Mouse (Mus musculus) adrenal gland, adult (tissue): Measurements from ENCODE around the gene Saa4.
A peak's percentile ranks its signal among the peaks of the same experiment; 100 is the strongest.
"Not testable (repeated sequence)": the region's sequence is repeated elsewhere in the genome, so short reads cannot be mapped to it uniquely, and the experiment has no call there.

Experiments
- DNase-seq, 2 experiments: peaks; one replicate each; pipeline ENCODE4 v3.0.0; 2022 to 2023; ENCODE audit warnings: low spot score in 1 of 2; ENCODE audit not compliant: inconsistent age in 2 of 2

The Saa4 gene

DNA sequence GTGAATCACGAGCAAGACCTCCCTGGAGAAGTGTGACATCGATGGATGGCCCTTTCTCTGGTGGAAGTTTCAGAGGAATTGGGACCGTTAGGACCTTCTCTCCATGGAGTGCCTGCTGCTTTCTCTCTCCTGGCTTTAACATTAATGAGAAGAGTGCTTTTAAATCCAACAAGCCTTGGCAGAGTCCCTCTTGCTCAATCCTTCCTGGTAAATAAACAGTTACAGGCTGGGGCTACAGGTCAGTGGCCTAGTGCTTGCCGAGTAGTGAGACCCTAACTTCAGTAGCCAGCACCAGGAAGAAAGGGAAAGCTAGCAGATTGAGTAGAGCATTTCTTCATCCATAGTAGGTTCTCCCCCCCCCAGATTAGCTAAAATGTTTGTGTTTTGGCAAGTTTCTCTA, at the start of gene Saa4:
Saa4 (minus strand) TSS at position 146 of the 400 bp plus-strand sequence.
- no peak for DNase-seq

DNA sequence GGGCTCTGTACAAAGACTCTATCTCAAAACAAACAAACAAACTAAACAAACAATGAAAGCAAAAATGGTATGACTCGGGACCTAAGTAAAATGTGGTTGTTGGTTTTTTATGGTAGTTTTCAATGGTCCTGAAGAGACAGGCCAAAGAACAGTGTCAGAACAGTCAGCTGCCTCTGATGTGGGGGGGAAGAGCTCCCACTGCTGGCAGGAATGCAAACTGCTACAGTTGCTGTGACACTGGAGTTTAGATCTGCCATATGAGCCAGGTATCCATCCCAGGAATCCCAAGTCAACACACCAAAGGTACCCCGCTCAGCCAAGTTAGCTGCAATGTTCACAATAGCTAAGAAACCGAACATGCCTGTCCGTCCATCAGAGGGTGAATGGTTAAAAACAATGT, 38.3 kb upstream of the Saa4 start:
- DNase-seq: peak; percentile 48 to 74

DNA sequence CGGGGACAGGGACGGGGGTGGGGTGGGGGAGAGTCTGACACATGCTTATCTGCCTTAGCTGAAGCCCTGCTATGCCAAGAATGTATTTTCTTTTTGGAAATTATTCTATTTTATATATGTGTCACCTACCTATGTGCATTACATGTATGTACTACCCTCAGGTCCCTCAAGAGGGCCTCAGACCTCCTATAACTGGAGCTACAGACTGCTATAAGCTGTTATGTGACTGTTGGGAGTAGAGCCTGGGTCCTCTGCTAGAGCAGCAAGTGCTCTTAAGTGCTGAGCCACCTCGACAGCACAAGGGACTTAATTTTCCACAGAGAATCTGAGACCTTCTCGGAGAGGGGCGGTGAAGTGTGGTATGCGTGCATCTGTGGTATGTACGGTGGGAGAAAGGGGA, 36.0 kb upstream of the Saa4 start:
- DNase-seq: no peak

DNA sequence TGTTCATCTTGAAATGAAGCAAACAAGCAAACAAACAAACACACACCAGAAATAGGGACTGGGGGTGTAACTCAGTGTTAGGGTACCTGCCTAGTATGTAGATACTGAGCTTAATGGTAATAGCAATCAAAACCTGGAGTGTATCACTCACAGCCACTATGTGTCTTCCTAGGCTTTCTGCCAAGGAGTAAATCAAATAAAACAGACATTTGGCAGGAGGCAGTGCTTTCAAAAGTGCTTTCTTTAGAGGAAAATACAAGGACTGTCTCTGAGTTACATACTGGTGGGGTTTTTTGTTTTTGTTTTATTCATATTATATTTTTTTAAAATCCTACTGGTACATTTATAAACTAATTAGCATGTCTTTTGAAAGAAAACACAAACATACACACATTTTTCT, 35.0 kb upstream of the Saa4 start:
- DNase-seq: peak in 1 of 2 experiments; percentile 45

DNA sequence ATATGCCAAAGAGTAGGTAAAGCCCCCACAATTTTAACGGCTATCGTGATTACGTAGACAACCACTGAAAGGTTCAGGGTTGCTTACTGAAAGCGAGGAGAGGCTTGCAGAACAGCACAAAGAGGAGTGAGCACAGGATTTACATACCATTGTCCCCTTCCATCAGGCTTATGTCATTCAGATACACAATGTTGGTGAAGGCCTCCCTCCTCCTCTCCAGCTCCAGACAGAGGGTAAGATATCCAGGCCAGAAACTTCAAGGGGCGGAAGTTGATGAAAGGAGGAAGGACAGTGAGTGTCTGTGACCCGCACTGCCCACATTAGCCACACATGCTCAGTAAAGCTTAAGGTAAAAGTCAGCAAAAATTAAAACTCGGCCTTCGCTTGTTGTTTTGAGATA, 32.3 kb upstream of the Saa4 start:
- DNase-seq: no peak

DNA sequence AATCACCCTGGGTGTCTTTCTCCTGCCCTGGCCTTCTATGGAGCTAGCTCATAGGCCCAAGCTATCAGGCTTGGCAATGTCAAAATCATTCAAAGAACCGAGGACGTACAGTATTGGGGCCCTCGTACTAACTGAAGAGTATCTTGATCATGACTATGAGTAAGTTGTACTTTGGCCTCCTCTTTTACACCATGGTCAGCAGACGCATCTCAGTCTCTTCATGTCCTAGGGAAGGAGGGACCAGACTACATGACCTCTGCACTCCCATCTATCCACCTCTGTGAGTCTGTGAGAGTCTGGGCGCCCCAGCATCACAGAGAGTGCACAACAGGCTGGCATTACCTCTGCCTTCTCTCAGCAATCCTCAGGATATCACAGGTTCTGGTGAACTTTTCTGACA, 30.2 kb upstream of the Saa4 start:
- no peak for DNase-seq

GRCm38 (mm10) chr7:46761049-46761795, 28.8 kb upstream of the Saa4 start:
- DNase-seq: peak; percentile 46 to 71

GRCm38 (mm10) chr7:46751490-46751889, 19.1 kb upstream of the Saa4 start, which contains the start of gene Saa2:
TSS of gene Saa2 (plus strand) at chr7:46751790.
- no peak for DNase-seq

- no peak for DNase-seq
Measured at GRCm38 (mm10) chr7:46748459-46748858, 16.1 kb upstream of the Saa4 start.

GRCm38 (mm10) chr7:46746381-46746780, 14.0 kb upstream of the Saa4 start:
- DNase-seq: no peak

- peak in 1 of 2 experiments; percentile 70 for DNase-seq
Measured at GRCm38 (mm10) chr7:46745816-46746215, 13.4 kb upstream of the Saa4 start.

DNA sequence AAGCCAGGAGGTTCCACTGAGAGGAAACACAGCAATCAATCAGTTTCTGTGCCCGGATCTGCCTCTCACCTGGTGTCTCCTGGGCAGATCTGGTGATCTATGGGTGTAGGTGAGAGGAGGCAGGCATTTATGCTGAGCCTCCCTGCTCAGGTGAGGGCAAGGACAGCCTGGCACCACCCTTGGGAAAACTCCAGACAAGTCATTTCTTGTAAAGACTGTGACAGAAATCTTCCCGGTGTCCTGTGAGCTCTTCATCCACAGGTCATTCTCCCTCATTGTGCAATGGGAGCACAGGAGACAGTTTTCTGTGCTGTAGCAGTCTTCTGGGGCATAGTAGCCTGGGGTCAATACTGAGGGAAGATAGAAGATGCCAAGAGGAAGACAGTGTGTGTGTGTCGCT, 10.5 kb upstream of the Saa4 start, which contains the start of gene Saa1:
Saa1 (minus strand) TSS at position 101 of the 400 bp plus-strand sequence.
- not testable (repeated sequence) for DNase-seq

- not testable (repeated sequence) for DNase-seq
Measured at GRCm38 (mm10) chr7:46740041-46740440, 7.6 kb upstream of the Saa4 start.

DNA sequence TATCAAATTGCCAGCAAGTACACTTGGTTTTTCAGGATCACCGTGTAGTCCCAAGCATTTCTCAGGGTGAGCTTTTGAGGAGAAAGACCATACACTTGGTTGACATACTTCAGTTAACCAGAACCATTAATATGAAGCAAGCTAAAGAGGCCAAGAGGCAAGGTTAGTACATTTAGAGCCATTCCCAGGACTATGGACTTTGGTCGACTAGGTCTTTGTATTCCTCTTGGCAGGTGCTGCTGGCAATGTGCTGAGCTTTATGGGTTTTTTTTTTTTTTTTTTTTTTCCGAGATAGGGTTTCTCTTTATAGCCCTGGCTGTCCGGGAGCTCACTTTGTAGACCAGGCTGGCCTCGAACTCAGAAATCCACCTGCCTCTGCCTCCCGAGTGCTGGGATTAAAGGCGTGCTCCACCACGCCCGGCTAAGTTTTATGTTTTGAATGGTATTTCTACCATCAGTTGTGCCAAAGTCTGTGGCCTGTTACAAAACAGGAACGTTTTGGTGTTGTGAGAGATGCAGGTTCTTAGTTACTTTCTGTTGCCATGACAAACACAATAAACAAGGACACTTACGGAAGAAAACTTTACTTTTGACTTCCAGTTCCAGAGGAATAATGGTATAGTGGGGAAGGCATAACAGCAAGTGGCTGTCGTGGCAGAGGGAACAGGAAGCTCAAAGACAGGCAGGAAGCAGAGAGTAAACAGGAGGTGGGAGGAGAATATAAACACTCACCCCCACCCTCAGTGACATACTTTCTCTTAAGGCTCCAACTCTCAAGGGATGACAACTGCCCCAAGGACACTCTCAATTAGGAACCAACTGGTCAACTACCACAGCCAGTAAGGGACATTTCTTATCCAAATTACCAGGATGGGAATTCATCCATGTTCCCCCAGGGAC, 6.4 kb upstream of the Saa4 start:
- DNase-seq: no peak

DNA sequence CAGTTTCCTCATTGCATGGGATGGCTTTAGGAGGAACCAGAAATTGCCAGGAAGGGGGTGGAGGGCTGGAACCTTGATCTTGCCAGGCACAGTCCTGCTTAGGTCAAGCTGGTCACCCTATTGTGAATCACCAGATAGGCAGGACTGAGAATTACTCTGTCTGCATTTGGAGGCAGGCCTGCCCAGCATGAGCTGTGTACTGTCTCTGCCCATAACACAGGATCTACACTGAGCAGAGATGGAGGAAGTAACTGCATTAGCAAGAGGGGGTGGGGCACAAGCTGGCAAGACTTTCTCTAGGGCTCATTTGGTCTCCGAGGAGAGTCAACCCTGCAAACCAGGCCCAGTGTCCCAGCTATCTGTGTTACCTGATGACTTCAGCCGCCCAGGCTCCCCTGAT, 2.6 kb upstream of the Saa4 start:
- DNase-seq: peak; percentile 34 to 52

GRCm38 (mm10) chr7:46727584-46727983, 4.8 kb downstream of the Saa4 start:
- DNase-seq: peak in 1 of 2 experiments; percentile 73

DNA sequence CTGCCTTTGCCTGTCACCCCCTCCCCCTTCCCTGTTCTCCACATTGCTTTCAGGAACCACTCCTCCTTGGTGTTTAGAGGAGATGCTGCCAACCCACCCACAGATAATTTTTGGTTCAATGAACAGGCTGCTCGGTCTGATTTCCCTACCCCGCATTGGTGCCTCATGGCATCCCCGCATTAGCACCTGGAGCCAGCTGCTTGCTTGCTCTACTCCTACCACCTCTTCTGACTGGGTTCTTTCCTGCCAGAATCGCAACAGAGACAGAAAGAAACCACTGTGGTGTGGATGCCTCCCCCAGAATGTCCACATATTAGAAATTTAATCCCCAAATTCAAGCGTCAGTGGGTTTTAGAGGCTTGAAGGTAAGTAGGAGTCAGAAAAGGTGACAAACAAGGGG, 8.0 kb downstream of the Saa4 start:
- DNase-seq: no peak

DNA sequence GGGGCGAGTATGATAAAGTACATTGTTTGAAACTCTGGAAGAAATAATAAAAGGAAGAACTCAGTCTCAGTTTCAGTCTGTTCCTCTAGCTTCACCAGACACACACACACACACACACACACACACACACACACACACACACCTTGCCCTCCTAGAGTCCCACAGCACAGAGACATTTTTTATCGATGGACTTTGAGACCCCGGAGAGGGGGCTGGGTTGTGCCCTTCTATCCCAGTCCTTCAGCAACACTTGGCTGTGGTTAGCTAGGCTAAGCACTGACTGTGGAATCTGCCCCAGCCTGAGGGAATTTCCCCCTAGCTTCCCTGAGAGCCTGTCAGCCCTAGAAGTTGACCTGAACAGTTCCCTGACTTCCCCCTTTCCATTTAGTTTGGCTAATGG, 8.6 kb downstream of the Saa4 start:
- DNase-seq: no peak

DNA sequence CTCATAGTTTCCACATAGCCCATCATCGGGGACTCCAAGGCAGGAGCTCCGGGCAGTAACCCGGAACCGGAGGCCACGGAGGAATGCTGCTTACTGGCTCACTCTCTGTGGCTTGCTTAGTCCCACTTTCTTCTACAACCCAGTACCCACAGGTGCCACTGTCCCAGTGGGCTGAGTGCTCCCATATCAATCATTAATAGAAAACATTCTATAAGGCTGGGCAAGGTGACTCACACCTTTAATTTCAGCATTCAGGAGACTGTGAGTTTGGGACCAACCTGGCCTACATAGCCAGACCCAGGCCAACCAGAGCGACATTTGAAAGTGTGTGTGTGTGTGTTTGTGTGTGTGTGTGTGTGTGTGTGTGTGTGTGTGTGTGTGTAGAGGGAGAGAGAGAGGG, 9.0 kb downstream of the Saa4 start:
- DNase-seq: no peak

DNA sequence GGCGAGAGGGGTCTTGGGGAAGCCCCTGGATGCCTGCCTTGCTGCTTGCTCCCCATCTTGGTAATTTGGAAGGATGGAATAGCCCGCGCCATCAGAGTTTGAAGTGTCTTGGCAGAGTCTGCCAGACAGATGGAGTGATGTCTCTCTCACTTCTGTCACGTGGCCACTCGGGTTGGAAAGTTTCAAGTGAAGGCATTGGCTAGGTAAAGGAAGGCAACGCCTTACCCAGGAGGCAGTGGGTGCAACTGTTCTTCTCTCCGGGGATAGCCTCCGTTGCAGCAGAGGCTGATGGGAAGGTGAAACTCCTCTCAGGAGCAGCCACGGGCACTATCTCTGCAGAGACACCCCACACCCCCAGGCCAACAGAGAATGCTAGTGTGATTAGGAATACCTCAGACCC, 11.9 kb downstream of the Saa4 start:
- no peak for DNase-seq

- peak in 1 of 2 experiments; percentile 59 for DNase-seq
Measured at GRCm38 (mm10) chr7:46719526-46719925, 12.9 kb downstream of the Saa4 start.
